Mouse (Mus musculus) brain, adult 10 weeks (tissue): ENCODE results near the gene Hbb-bt. TPM values are rescaled to one million over a fixed set of nuclear protein-coding genes. Genes with fewer than 3 reads are reported as not detected.

Experiments
- polyA plus RNA-seq: library from polyadenylated mRNA; stranded (reverse); fragments of 350-450 nt; fragmentation: Illumina TruSeq; extraction: RNeasy Lipid Tissue Mini Kit (QIAGEN cat#74804); gene quantifications from one replicate; pipeline ENCODE4 v1.2.3, GENCODE M21; 2015; ENCODE audit warnings: low read depth, low replicate concordance

Gene Hbb-bt
- 154 TPM for polyA plus RNA-seq

DNA sequence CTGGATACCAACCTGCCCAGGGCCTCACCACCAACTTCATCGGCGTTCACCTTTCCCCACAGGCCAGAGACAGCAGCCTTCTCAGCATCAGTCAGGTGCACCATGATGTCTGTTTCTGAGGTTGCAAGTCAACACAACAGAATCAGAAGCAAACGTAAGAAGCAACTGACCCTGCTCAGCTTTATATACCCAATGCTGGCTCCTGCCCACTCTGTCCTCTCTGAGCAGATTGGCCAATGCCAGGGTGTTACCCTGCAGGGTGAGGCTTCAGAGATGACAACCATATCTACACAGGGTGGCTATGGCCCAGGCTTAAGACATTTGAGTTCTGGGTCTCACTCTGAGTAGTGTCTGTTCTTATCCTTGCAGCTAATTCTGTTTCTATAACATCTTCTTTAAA, at the start of gene Hbb-bt:
Gene Hbb-bt, minus strand, starts transcription at position 231 of the 400 bp plus-strand sequence.

DNA sequence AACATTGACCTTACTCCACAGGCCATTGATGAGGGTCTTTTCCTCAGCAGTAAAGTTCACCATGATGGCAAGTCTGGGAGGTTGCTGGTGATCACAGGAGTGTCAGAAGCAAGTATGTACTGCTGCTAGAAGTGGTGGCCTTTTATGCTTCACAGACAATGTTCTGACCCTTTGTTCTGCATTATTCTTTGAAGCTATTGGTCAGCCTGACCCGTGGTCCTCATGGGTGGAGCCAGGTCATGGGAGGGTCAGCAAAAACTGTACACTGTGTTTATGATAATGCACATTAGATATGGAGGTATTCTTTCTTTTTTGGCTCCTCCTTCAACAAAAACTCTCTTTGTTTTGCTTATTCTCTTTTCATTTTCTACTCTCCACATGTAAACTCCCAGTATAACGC, 39.3 kb upstream of the Hbb-bt start, which contains the start of gene Hbb-y:
Gene Hbb-y, minus strand, starts transcription at position 127 of the 400 bp plus-strand sequence.

DNA sequence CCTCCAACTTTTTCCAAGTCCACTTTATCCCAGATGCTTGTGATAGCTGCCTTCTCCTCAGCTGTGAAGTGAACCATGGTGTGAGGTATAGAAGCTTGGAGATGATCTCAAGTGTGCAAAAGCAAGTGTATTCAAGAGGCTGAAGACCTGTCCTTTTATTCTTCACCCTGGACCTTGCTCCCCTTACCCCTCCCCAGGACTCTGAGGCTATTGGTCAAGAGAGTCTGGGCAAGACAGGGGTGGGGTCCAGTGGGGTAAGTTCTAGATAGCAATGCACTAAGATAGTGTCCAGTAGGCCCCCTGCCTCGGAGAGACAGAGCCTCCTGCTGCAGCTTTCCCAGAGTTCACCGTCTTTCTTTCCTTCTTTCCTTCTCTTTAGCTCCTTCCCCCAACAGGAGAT, 29.2 kb upstream of the Hbb-bt start, which contains the start of gene Hbb-bh1:
Gene Hbb-bh1, minus strand, starts transcription at position 131 of the 400 bp plus-strand sequence.

DNA sequence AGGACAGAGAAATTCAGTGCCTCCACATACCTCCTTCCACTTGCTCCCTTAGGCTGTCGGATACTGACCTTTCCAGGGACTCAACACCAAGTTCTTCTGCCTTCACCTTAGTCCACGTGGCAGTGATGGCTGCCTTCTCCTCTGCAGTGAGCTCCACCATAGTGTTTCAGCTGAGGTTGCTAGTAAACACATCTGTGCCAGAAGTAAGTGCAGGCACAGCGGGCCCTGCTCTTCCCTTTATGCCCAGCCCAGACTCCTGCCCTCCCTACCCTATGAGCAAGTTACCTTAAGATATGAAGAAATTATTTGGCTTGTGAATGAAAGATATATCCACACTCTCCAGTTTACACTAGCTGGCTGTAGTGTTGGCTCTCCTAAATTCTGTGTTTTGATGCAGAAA, 26.5 kb upstream of the Hbb-bt start, which contains the start of gene Hbb-bh2:
Gene Hbb-bh2, minus strand, starts transcription at position 253 of the 400 bp plus-strand sequence.

DNA sequence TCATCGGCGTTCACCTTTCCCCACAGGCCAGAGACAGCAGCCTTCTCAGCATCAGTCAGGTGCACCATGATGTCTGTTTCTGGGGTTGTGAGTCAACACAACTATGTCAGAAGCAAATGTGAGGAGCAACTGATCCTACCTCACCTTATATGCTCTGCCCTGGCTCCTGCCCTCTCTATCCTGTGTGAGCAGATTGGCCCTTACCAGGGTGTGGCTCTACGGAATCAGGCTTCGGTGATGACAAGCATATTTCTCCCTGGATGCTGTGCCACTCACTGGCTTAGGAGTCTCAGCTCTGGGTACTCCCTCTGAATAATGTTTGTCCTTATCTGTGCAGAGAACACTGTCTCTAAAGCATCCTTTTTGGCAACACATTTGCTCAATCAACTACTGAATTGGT, 14.0 kb upstream of the Hbb-bt start, which contains the start of gene Hbb-bs:
Gene Hbb-bs, minus strand, starts transcription at position 289 of the 400 bp plus-strand sequence.

DNA sequence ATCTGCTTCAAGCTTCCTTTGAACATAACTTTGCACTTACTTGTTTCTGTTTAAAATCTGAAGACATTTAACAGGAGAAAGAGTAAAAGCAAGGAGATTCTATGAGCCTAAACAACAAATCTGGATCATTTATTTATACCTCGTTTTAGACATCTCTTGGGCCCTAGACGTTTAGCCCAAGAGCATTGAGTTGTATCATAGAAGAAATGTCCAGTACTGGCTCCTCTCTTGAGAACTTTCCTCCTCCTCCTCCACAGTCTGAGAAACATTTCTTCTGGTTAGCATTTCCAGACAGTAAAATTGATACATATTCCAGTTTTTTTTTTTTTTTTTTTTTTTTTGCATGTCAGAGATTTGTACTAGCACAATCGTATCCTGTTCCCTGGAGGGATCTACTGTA, 22.1 kb downstream of the Hbb-bt start, which contains the start of gene Olfr67:
Gene Olfr67, minus strand, starts transcription at position 101 of the 400 bp plus-strand sequence.

DNA sequence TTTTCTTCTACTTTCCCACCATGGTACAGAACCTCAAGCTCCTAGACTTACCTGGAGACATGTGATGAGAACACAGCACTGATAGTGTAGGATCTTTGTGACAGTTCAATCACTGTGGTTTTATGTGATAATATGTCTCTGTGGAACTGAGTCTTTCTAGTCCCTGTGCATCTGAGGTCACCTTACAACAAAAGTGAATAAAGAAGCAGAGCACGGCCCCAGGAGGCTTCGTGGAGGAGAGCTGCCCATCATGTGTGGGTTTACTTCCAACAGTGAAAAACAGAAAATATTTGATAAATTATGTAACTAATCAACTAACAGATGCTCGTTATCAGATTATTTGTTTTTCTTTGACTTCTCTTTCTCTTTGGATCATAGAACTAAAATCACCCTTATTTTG, 34.2 kb downstream of the Hbb-bt start, which contains the start of gene Olfr68:
Gene Olfr68, minus strand, starts transcription at position 101 of the 400 bp plus-strand sequence.

DNA sequence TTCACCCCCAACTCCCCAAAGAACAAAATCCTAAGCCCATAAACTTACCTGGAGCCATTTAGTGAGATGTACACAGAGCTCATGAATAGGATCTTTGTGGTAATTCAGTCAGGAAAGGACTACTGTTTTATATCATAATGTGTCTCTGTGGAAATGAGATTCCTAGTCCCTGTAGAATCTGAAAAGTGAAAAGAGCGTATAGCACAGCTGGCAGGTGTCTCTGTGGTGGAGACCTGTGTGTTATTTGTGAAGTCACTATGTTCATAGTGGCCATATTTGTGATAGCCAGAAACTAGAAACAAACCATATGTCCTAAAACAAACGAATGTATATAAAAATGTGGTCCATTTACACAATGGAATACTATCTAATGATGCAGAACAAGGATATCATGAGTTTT, 42.3 kb downstream of the Hbb-bt start, which contains the start of gene Olfr69:
Gene Olfr69, minus strand, starts transcription at position 101 of the 400 bp plus-strand sequence.

Other genes with a start within 250 kb of the Hbb-bt start
- not detected for gene Olfr616, start 244.9 kb downstream of the Hbb-bt start, polyA plus RNA-seq
- not detected for gene Olfr617, start 240.9 kb downstream of the Hbb-bt start, polyA plus RNA-seq
- gene Olfr618, start 223.9 kb downstream of the Hbb-bt start, polyA plus RNA-seq: not detected
- gene Olfr619, start 213.4 kb downstream of the Hbb-bt start, polyA plus RNA-seq: not detected
- not detected for gene Olfr620, start 201.5 kb downstream of the Hbb-bt start, polyA plus RNA-seq
- not detected for gene Olfr622, start 171.3 kb downstream of the Hbb-bt start, polyA plus RNA-seq
- not detected for gene Olfr623, start 150.3 kb downstream of the Hbb-bt start, polyA plus RNA-seq
- gene Olfr624, start 142.8 kb downstream of the Hbb-bt start, polyA plus RNA-seq: not detected
- gene Olfr625-ps1, start 131.3 kb downstream of the Hbb-bt start, polyA plus RNA-seq: not detected
- gene Olfr243, start 99.3 kb downstream of the Hbb-bt start, polyA plus RNA-seq: not detected
- gene Olfr628, start 83.6 kb downstream of the Hbb-bt start, polyA plus RNA-seq: not detected
- not detected for gene Olfr629, start 69.1 kb downstream of the Hbb-bt start, polyA plus RNA-seq
- not detected for gene Olfr630, start 56.7 kb downstream of the Hbb-bt start, polyA plus RNA-seq
- not detected for gene Olfr69, start 42.4 kb downstream of the Hbb-bt start, polyA plus RNA-seq
- not detected for gene Olfr68, start 34.3 kb downstream of the Hbb-bt start, polyA plus RNA-seq
- gene Olfr67, start 22.2 kb downstream of the Hbb-bt start, polyA plus RNA-seq: not detected
- gene Hbb-bs, start 14.1 kb upstream of the Hbb-bt start, polyA plus RNA-seq: 1,248 TPM
- gene Hbb-bh2, start 26.5 kb upstream of the Hbb-bt start, polyA plus RNA-seq: not detected
- not detected for gene Hbb-bh1, start 29.2 kb upstream of the Hbb-bt start, polyA plus RNA-seq
- gene Hbb-y, start 39.2 kb upstream of the Hbb-bt start, polyA plus RNA-seq: not detected
- gene Olfr66, start 72.3 kb upstream of the Hbb-bt start, polyA plus RNA-seq: not detected
- not detected for gene Olfr64, start 80.5 kb upstream of the Hbb-bt start, polyA plus RNA-seq
- not detected for gene Olfr65, start 89.5 kb upstream of the Hbb-bt start, polyA plus RNA-seq
- not detected for gene Olfr631, start 114.8 kb upstream of the Hbb-bt start, polyA plus RNA-seq
- gene Olfr632, start 120.4 kb upstream of the Hbb-bt start, polyA plus RNA-seq: not detected
- not detected for gene Olfr633, start 130.4 kb upstream of the Hbb-bt start, polyA plus RNA-seq
- not detected for gene Olfr635, start 157.2 kb upstream of the Hbb-bt start, polyA plus RNA-seq
- not detected for gene Olfr638, start 184.8 kb upstream of the Hbb-bt start, polyA plus RNA-seq
- not detected for gene Olfr639, start 203.3 kb upstream of the Hbb-bt start, polyA plus RNA-seq
- gene Olfr640, start 211.6 kb upstream of the Hbb-bt start, polyA plus RNA-seq: not detected
- not detected for gene Olfr641, start 221.4 kb upstream of the Hbb-bt start, polyA plus RNA-seq
- not detected for gene Olfr642, start 238.7 kb upstream of the Hbb-bt start, polyA plus RNA-seq
- not detected for gene 4930516K23Rik, start 247.4 kb upstream of the Hbb-bt start, polyA plus RNA-seq